Mouse (Mus musculus) WW6 (cell line): ENCODE measurements around the gene Sox6.

Experiments
- DNase-seq: peaks from one replicate; pipeline ENCODE4 v3.0.0-alpha.2; 2013; ENCODE audit warnings: low read depth, low spot score

Sox6 gene

DNA sequence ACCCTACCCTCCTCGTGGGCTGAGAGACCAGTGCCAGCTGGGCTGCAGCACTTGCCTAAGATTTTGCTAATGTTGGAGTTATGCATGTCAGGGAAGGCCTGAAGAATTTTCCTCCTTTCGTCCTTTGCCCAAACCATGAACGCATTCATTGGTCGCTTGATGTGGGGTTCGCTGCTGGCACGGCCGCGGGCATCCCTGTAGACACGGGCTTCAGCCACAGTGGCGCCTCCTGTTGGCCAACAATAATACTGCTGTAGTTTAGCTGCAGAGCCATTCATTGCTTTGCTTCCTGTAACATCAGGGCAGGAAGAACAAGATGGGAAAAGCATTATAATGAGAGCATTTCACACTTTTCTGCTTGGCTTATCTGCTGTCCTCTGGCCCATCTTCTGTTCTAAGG lies 549.0 kb downstream of the Sox6 start:
- DNase-seq, result no peak

DNA sequence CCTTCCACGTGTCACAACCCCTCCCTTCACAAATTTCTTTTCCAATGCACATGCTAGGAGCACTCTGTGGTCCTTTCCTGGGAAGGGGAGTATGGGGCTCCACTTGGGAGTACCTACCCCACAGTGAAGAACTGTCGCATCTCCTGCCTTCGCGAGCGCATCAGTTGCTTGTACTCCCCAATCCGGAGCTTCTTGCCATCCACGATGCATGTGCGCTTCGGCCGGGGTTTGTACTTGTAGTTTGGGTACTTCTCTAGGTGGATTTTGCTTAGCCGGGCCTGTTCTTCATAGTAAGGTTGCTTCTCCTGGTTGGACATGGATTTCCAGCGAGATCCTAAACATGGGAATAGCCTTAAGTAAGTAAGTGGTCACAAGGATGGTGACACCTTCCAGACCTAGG lies 552.2 kb downstream of the Sox6 start:
- no peak for DNase-seq

DNA sequence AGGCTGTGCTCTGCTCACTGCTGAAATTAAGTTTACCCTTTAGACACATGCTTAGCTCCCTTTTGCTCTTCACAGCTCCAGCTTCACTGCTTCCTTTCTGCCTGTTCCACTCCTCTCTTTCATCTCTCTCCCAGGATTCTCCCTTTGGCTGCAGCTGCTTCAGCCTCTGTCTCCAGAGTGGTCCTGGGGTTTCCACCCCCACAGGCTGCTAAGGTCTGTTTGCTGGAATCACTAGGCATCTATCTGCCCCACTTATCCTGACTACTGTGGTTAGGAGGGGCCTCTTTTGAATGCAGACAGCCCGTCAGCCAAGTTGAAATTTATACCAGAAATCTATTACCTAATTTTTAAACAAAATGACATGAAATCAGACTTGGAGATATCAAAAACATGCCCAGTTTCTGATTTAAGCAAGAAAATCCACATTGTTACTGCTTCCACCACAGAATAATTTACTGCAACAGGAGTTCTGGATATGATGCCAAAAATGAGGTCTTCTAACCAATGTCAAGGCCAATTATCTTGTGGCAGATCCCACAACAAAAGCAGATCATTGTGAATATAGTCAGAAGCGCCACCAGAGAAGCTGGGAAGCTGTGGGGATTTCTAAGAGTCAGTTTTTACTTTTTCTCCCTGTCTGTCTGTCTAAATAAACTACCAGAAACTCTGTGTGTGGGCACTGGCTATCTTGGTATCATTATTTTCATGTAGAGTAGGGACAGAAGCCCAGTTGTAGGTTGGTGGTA lies 552.8 kb downstream of the Sox6 start:
- DNase-seq, result no peak

DNA sequence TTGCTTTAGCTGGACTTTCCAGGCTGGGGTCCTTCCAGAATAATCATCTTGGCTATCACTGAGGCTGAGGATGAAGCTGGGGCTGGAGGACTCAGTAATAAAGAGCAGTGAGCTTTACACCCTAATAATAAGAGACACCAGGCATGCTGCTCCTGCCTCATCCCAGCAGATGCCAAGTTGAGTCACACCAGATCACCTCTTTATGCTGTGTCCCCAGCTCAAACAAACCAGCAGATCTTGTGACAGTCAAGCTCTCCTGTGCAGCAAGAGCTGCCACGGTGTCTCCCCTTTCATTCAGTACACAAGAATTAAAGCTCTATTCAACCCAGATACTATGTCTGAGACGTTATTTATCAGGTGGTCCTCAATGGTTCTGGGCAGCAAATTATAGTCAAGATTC lies 560.8 kb downstream of the Sox6 start:
- no peak for DNase-seq

DNA sequence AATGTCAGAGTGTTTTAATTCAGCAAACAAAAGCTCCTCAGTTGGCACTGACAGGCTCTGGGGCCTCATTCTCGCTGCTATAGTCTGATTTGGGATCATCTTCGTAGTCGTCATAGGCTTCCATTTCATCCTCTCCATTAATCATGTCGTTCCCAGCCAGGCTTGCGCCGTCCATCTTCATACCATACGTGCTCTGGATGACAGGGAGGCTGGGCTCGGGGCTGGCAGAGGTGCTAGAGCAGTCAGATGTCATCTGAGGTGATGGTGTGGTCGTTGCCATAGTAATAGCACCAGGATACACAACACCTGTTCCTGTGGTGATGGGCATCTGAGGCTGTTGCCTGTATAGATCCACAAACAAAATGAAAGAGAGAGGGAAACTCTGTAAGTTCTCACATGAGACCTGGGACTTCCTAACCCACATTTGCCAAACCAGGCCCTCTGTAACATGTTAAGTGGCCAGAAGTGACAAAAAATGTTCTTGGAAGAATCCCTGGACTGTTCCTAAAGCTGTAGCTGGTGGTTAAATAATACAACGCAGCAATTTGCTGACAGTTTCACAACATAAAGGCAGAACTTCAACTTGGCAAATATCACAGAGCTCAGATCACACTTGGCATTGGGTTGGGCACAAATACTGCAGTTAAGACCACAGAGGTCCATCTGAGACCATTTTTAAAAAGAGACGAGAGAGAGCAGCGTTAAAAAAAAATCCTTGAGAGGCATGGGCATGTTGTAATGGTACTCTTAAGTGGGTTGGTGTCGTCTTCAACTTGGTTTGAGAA lies 561.5 kb downstream of the Sox6 start:
- no peak for DNase-seq

DNA sequence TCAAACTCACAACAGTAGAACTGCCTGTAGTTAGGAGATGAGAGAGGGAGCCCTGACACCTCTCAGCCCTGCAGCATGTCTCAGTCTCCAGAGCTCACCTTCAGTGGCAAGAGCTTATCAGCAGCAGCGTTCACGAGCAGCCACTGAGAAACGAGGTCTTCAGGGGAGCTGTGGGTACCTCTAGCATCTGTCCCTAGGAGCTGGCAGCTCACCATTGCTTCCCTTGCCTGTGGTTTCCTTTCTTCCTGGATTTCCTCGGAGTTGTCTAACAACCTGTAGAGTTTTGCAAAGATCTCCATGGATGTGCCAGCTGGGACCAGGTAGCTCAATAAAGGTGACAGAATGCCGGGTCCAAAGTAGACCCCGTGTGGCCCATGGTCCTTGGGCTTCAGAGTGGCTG lies 563.4 kb downstream of the Sox6 start:
- DNase-seq, result no peak

DNA sequence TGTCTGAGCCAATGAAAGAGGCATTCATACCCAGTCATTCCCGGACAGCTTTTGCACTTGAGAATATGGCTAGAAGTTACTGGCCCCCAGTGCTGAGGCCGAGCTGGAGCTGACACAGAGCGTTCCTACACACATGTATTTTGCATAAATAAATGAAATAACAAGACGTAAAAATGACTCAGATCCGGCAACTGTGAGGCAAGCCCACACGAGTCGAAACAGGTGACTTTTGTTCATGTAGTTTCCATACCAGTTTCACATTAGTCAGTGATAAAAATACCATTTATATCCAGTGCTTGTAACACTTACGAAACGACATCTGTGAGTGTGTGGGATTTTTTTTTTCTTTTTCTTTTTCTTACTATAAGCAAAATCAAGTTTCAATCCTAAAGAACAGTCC lies 564.5 kb downstream of the Sox6 start:
- no peak for DNase-seq

DNA sequence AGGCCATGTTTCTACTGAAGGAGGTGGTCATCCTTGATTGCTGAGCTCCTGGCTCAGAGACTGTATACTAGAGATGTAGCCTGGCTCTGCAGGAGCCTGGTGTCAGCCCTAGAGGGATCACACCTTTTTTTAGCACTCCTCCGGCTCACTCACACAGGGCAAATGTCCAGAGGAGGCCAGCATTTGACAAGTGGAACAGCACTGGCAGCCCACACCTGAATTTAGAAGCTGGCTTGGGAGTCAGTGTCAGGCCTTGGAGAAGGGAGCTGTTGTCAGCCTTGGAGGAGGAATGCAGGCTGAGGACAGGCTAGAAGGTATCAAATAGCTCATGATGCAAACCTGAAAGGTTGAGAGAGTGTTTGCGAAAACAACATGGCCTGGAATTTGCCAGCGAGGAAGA lies 565.7 kb downstream of the Sox6 start:
- no peak for DNase-seq

DNA sequence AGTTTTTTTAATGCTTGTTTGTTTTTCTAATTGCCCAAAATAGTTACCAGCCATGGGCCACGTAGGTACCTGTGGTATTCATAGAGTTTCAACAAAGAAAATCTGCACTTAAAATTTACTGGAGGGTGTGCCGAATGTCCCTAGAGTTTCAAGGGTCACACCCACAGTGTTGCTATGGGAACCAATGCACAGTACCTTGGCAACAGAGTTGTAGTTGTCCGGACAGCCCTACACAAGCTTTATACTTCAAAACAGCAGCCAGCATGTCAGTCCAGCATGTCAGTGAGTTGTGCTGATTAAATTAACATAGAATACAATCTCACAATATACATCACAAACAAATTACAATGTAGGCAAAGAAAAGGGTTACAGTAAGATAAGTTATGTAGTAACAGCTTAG lies 567.1 kb downstream of the Sox6 start:
- DNase-seq, result no peak

DNA sequence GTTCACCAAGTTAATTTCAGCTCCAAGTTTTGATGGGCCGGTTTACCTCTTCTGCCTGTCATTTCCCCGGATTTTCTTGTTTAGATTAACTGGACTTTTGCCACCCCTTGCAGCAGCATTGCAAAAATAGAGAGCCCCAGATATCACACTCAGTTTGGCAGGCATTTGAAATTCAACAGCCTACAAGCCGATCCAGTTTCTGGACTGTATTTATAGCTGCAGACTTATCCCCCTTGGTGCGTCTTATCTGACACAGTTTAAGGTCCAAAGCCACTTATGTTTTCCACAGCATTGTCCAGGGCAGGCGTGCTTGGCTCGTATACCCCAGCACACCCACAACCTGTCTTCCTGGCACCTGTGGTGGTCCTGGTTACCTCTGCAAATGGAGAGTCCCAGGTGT lies 571.8 kb downstream of the Sox6 start:
- DNase-seq, result no peak

DNA sequence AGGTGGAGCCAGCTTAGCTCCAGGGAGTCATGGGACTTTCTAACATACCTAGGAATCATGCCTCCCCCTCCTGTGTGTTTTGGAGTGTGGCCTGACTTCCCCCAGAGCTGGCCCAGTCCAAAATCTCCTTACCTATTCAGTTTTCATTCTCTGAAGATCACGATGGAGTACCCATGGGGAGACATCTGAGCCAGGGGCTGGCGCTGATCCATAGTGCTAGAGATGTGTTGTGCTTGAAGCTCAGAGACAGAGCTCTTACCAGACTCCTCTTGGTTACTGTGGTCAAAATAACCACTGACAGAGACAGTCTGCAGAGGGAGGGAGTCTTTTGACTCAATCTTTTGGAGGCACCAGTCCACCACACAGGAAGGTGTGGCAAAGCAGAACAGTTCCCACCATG lies 575.2 kb downstream of the Sox6 start:
- DNase-seq, result no peak

DNA sequence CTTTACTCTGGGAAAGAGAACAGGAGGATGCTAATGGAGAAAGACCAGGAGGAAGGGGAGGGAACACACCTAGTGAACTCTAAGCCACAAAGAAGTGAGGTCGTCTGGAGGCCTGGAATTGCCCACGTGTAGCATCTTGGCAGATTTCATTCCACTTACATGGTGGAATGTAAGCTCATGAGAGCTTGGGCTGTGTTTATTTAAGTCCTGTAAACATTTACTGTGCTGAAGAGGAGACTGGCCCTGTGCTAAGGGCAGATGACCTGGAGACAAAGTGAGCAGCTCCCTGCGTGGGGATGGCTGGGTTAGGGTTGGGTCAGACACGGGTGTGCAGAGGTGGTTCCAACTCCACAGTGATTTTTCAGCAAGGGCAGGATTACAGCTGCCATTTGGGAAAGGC lies 576.3 kb downstream of the Sox6 start:
- DNase-seq, result no peak

DNA sequence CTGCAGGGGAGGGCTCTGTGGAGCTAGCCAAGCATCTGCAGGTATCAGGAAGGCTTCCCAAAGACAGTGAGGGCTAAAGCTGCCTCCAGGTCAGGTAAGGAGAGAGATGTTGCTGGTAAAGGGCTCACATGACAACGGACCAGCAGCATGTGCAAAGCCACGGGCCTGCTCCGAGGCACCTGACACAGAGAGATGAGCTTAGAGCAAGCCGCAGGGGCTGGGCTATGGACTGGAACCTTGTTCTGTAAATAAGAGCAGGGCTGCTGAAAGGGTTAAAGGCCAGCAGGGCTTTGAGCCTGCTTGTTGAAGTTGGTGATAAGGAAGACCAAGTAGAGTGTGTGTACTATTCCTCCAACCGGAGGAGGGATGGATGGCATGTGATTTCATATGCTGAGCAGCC lies 583.6 kb downstream of the Sox6 start:
- no peak for DNase-seq

DNA sequence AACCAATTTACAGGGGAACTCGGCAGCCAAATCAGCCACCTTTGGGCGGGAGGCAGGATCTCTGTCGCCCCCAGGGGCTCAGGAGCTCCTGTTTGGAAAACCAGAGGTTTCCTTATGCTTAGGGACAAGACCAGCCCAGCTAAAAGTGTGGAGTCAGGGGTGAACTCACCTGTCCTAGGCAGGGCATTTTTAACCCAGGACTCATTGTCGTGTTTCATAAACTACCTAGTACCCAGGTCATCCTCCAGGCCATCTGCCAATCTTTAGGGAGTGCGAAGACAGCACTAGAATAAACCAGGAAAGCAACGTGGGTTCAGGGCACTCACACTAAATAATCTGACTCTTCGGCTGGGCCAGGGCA lies 584.9 kb downstream of the Sox6 start:
- DNase-seq, result no peak

DNA sequence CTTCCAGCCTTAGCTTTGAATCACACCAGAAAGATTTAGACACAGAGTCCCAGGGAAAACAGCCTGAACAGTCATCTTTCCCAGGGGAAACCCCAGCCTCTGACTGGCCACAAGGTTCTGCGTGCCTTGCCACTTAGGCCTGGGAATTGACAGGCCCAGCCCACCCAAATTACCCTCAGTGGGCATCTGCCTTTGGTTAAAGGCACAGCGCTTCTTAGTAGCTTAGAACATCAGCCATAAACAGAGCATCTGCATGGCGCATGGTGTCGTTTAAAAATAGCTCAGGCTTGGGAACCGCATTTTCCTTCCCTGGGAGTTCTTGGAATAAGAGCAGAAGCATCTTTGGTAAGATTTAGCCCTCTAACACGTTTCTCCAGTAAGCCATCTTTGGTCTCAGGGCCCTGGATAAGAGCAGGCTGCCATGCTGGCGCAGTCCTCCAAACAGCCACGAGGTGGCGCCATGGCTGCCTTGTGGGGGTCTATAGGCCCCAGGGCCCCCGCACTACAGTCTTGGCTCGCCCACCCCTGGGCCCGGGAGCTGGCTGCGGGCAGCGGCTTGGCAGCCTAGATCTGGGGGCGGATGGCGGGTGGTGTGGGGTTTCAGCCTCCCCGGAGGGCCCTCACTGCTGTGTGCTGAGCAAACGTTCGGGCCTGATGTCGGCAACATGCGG lies 585.4 kb downstream of the Sox6 start:
- DNase-seq, result peak; percentile 56

DNA sequence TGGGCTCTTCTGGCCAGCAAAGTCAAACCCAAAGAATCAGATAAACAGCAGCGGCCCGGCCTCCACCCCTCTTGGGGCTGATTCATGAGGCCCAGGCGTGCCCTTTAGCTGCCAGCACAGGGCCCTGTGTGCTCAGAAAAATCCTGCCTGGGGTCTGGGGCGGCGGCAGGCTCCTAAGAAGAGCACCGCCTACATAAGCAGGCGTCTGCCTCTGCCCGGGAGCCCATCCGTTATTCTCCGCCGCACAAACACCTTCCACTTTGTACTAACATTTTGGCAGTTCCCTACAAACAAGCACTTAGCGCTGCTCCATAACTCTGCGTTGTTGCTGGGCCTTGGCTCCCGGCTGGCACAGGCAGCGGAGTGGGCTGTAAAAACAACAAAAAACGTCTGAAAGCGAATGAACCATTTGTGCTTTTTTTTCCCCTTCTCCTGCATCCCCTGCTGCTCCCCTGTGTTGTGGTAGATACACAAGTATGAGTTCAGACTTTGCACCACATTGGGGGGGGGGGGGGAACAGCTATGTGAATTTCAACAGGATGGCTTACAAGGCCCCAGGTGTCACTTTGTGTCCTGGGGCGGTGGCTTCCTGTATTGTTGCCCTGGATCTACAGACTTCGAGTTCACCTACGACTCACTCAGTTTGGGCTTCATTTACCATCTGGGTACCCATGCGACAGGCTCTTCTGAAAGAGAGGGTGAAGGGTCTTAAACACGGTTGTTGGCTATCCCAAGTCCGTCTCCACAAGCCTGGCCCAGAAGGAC lies 588.0 kb downstream of the Sox6 start:
- DNase-seq, result no peak

DNA sequence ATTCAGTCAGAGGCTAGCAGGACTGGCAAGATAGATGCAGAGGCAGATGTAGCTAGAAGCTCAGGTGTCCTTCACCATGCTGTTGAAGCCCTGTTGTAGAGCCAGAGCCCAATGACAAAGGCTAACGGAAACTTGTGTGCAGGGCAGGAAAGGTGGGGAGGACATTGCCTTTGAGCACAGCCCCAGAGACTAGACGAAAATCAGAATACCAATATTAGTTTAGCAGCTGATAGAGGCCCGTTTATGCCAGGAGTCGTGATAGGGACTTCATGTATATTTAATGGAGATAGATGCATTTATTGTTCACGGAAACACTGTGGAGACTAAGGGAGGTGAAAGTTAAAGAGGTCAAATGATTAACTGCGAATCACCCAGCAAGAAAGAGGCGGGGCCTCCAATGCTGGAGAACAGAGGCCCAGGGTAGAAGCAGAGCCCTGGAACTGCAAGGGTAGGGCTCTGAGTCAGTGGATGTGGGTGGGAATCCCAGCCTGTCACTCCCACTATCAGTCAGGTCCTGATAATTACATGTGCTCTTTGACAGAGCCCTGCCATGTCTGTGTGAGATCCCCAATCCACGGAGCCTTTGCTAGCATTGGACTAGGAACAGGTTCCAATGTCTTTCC lies 590.1 kb downstream of the Sox6 start:
- DNase-seq, result no peak

DNA sequence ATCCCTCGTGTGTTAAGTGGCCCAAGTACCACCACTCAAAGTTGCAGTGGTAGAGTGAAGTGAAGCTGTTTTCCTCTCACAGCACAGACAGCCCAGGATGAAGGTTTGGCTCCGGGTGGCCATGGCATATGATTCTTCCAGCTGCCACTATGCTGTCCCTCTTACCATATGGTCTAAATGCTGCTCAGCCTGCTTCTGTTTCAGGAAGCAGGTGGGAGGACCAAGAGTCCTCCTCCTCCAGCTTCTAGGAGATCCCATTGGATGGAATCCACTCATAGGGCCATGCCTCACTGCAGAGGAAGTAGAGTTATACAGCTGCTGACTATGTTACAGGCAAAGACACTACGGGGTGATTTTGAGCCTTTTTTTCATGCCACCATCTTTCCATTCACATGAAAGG lies 591.5 kb downstream of the Sox6 start:
- no peak for DNase-seq

DNA sequence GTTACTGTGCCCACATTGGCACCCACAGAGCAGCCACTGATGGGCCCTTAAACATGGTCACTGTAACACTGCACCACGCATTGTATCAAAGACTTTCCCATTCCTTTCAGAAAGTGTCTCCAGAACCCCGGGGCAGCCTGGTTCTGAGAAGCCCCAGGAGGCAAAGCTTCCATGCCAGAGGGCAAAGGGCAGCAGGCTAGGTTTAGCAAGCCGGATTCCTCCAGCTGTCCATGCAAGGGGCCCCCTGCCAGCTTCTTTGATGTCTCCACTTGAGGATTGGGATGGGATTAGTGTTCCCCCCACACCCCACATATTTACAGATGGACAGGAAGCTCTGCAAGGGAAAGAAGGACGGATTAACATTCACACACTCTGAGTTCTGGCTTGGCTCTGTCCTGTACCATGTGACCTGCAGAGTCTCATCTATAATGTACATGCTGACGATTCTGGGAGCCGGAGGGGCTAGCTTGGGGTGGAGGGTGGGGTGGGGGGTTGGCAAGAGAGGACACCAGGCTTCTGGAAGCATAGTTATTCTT lies 592.0 kb downstream of the Sox6 start:
- DNase-seq, result no peak

DNA sequence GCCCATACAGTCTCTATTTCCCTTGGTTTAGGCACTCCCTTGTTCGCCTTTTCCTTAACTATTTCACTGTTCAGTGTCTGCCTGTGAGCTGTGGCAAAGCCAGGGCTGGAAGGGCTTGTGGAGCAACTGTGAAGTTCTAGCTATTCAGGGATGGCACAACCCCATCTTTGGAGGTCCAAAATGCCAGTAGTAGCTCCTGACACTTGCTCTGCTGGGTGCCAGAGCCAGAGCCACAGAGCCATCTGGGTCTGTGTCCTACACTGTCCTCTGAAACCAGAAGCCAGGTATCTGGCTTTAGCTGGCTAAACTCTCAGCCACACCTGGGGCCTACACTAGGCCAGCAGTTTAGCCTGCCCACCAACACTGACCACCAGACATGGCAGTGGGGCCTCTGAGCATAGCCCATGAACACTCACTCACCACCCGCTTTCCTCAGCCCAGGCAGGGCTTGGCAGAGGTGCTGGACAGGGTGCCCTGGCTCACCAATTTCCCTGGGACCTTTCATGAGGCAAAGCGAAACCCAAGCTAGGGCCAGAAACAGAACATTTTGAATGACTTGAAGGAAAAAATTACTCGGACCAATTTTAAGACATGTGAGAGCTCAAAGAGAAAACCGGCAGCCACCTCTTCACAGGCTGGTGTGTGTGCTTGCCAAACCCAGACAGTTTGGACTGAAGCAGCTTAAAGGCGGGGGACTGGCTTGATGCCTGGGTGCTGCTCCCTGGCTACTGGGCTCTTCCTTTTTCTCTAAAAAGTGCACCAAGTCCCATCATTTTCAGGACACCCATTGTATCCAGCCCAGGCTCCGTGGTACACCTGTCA lies 612.2 kb downstream of the Sox6 start:
- DNase-seq, result no peak

DNA sequence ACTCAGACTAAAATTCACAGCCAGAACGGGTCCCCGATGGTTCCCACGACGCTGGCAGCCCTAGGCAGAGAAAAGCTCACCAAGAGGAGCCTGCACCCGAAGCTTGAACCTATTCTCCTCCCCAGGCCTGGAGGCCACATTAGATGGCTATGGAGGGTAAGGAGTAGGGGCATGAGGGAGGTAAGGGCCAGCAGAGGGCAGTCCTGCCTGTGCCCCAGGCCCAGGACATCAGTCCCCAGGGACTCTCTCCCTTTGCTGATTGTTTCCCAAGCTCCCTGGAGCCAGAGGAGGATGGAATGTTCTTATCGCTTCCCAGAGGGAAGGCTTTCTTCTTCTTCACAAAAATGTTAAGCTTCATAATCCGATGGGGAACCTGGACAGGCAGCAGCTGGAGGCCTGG lies 615.8 kb downstream of the Sox6 start:
- no peak for DNase-seq
